Mouse (Mus musculus) heart, adult 9 months (tissue): ENCODE measurements around the gene Mylk4.

Experiments
- DNase-seq, 2 experiments: peaks; one replicate each; pipeline ENCODE4 v3.0.0; 2022; ENCODE audit warnings: low spot score in 2 of 2

The Mylk4 gene

DNA sequence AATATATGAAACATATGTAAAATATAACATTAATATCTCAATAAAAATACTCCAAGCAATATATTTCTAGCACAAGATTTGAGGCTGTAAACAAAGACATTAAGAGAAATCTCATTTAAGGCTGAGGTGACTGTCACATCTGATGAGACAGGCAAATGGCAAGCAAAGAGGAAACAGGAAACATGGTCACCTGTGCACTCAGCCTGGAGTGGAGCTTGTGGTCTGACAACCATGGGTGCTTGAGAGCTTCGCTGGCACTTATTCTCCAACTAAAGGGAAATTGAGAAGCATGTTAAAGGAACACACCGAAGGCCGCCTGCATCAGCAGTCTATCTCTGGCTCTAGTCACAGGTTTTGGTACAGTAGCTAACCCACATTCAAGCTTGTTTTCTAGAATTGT is 71.2 kb downstream of the Mylk4 start:
- no peak for DNase-seq

DNA sequence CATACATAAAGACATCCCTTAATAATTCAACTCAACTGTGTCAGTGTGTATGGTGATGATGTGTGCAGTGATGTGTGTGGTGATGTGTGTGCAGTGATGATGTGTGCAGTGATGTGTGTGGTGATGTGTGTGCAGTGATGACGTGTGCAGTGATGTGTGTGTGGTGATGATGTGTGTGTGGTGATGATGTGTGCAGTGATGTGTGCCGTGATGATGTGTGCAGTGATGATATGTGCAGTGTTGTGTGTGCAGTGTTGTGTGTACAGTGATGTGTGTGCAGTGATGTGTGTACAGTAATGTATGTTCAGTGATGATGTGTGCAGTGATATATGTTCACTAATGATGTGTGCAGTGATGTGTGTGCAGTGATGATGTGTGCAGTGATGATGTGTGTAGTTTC is 75.9 kb downstream of the Mylk4 start:
- DNase-seq, result no peak

DNA sequence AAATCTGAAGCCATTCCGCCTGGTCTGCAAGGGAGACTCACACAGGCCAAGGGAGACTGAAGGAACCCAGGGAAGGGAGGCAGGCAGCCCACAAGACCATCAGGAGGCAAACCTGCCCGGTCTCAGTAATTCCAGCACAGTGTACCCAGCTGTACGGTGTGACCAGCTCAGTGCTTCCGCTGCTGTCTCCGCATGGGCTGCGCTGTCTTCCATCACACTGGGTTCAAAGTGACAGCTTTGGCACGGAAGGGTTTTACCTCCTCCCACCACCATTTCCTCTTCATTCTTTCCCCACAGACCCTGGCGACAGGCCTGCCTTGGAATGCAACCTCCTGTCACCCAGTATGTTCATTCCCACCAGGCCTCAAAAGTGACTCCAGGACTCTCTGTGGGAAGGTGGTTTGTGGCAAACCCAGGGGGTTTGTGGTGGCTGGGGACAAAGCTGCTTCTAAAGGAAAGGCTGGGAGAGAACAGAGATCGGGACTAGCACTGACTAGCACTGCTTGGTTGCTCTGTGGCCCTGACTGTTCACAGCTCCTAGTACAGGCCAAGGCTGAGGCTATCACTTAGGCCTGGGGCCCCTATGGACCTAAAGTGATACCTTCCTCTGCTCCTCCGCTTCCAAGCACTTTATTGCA is 77.0 kb downstream of the Mylk4 start:
- peak in 1 of 2 experiments; percentile 7 for DNase-seq

DNA sequence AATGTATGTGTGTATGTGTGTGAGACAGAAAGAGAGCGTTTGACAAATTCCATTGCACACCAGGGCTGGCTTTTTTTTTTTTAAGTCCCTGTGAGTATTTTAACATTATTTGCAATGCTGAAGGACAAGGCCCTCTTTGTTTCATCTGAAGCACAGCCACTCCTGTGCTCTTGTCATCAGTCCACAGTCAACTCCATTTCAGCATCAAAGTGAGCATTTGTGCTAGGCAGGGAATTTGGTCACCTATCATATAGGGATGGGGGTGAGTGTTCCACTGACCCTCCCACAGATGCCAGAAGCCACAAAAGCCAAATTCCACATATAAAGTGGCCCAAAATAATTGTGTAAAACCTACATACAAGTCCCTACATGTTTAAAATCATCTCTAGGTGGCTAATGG is 78.4 kb downstream of the Mylk4 start:
- no peak for DNase-seq

DNA sequence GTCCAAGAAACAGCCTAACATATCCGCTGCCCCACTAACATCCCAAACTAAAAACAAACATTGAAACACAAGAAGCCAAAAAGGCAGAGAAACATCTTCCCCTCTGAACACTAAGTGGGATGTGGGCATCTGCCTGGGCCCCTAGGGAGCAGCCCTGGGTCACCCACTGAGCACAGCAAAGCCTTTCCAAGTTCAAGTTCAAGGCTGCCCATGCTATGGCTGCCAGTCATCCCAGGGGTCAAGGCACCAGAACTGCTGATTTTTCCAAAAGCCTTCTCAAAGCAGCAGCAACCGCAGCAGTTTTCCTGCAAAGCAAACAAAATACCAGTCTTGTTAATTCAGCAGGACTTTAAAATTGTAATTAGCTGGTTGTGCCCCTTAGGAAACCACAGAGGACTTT is 78.8 kb downstream of the Mylk4 start:
- no peak for DNase-seq

DNA sequence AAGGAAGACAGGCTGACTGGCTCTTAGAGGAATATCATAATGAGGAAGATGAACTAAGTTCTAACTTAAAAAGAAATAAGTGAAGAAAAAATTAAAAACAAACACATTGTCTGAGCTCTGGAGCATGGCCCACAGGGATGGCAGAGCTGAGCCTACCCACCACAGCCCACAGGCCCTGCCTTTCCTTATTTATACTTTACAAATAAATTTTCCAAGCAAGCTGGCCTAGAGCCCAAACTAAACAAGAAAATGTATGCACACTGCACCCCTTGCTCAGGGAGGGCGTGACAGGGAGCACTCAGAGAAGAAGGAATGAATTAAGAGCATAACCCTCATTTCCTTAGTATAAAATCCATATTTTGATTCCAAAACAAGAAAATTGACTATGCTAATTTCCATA is 82.2 kb downstream of the Mylk4 start:
- no peak for DNase-seq

DNA sequence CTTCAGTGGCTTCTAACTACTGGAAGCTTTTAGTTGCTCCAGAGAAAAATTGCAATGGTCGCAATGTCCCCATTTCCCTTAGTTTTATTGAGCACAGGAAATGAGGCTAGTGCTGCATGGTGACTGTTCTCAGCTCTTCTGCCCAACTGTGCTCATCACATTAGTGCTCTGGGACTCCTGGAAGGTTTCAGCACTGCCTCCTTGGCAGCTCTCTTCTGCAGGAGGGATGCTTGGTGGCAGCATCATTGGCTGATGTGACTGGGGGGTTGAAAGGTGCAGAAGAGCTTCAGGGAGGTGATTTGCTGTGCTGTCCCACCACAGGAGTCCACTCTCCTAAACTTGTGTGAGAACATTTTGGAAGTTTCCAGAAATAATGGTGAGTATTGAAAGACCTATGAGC is 84.4 kb downstream of the Mylk4 start:
- DNase-seq, result no peak

DNA sequence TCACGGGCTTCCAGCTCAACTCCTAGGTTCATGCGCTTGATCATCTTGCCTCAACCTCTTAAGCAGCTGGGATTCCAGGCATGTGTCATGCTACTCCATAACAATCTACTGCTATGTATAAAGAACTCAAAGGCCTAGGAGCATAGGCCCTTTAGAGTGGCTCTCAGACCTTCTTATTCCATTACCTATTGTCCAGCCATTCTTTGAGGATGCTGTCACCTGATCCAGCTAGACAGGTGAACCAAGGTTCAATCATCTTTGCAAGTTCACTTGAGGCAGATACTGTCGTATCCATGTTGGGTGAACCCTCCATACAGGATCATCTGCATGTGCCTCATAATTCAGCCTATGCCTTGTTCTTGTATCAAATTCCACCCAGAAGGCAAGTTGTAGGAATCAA is 84.8 kb downstream of the Mylk4 start:
- DNase-seq, result no peak

DNA sequence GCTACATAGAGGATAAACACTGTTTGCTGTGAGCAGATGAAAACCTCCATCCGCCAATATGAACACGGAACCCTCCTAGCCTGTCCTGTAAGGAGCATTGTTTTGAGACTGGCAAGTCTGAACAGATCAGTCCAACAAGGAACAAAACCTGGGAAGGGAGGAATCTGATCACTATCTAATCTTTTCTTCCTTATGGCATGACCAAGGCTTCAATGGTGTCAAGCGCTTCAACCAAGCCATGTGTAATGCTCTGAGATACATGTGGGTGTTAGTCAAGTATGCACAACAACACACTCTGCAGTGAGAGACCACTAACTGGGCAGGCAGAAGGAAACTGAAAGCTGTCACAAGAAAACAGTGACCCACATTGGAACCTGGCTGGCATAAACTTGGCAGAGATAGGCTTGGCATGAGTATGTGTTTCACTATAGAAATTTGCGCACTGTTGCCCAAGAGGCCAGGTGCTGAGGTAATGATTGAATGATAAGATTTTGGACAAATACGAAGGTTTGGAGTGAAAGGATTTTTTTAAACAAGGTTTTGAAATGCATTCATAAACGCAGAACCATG is 89.8 kb downstream of the Mylk4 start:
- no peak for DNase-seq

DNA sequence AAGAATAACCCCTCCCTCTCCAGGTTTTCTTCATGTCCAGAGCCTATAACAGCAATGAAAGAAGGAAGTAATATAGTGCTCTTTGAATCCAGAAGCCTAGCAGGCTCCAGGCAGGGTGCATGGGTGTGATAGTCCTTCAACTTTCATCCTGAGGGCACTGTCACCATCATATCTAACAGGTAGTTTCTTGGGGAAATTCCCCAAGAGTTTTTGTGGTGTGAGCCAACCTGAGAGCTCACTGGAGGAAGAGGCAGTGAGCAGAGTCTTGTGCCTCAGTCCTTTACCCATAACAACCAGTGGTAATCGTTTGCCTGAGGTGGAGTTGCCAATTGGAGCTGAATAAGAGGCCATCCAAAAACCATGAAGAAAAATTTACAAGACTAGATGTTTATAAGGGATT is 91.2 kb downstream of the Mylk4 start:
- DNase-seq, result no peak

DNA sequence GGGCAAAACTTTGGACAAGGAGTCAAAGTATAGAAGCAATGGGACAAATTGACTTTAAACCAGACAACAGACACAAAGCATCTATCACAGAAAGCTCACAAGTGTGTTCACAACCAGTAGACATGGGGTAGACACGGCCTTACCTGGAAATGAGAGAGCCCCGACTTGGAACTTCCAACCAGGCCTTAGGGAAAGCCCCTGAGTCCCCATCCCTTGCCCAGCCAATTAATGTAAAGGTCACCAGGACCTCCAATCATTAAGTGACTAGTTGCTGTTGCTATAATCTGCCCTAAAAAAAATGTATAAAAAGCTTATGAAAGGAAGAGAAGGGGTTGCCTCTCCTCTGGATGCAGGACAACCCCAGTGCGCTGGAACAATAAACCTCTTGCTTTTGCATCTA is 93.5 kb downstream of the Mylk4 start:
- DNase-seq, result no peak

DNA sequence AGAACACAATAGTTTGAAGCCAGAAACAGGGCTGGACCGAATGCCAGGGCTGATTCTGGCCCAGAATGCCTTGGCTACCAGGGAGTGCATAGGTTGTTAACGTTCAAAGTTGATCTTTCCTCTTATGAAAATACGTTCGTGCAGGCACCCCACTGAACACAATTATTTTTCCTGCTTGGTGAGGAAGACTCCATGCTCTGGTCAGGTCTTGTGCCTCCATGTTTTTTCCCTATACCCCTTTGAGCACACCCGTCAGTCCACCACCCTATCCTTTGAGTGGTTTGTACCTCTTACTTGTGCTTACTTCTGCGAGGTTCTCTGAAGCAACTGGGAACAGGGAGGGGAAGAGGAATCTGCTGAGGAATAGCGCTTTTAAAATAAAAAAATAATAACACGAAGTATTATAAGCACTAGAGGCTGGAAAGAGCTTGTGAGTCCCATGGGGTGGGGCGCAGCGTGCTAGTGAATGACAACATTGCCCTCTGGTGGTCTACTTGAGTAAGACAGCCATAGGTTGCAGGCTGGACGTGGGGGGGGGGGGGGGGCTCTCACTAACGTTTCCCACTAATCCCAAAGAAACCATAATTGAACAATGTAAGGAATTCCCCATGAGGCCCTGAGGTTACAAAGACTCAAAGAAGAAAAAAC is 102.8 kb downstream of the Mylk4 start:
- peak; percentile 48 to 73 for DNase-seq

DNA sequence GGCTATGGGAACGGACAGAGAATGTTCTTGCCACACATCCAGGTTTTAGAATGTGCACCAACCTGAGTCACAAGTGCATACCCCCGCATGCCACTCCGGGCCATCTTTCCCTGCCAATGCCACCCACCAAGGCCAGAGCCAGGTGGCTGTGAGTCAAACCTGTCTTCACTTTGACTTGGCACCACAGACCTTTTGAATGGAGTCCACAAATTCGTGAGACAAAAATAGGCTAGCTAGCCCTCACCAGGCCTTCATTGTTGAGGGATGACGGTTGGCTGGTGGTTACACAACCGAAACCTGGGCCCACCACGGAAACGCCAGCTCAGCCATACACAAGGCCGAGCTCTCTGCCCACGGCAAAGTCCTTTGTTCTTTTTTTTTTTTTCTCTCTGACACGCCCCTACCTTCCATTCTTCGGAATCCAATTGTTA is 103.6 kb downstream of the Mylk4 start:
- peak; percentile 56 to 71 for DNase-seq

DNA sequence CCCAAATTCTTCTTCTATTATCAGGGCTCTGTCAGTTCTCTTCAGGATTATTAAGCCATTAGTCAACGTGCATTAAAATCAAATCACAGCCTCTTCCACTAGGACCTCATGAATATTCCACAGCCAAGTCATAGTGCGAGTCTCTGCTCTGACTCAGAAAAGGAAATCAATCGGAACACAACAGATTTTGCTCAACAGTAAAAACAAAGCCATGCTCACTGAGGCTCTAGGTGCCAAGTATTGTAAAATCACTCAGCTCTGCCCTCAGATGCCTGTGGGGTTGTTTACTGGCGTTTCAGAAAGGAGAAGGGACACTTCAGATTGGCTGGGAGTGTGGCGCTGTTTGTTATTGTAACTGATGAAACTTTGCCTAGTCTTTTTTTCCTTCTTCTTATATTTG is 104.8 kb downstream of the Mylk4 start:
- DNase-seq, result no peak

DNA sequence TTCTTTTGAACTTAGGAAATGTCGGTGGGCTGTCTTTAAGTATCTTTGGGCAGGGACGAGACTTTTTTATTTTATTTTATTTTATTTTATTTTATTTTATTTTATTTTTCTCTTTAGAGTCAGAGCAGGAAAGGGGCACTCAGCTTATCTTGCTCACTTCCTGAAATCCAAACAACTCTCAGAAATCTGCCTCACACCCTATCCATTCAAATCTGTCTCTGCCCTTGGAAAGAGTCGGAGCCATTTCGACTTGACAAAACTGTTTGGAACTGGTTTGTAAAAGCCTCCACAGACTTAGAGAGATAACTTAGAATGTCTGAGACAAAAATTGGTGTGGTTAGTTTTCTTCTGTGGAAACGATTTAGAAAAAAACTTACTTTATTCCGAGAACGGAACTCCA is 113.0 kb downstream of the Mylk4 start:
- no peak for DNase-seq

DNA sequence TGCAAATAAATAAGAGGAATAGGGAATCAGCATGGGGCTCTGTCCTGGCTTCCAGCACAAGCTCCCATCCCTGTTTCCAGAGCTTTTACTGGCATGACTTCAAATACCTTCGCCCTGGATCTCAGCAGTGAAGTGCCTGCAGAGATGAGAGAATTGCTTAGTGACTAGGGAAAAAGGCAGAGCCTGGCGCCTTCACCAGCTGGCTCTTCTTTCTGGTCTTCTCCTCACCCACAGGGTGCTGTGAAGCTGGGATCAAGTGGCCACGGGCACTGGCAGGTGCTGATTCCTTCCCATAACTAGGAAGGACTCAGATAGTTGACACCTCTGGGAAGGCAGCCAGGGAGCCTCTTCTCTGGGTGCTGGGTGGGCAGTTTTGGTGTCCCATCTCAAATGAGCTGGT is 115.5 kb downstream of the Mylk4 start:
- DNase-seq, result no peak

DNA sequence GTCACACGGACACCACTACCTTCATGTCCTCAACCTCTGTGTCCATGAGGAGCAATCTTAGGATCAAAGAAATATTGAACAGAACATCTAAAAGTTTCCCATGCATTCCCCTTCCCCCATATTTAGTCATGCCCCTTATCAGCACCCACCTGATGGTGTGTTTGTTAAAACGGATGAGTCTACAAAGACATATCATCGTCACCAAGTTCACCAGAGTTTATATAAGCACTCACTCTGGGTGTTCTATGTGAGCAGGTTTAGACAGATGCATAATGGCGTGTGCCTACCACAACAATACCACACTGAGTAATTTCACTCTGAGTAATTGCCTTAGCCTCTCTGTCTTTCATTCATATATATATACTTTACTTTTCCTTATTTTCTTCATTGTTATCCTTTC is 116.4 kb downstream of the Mylk4 start:
- DNase-seq, result no peak

DNA sequence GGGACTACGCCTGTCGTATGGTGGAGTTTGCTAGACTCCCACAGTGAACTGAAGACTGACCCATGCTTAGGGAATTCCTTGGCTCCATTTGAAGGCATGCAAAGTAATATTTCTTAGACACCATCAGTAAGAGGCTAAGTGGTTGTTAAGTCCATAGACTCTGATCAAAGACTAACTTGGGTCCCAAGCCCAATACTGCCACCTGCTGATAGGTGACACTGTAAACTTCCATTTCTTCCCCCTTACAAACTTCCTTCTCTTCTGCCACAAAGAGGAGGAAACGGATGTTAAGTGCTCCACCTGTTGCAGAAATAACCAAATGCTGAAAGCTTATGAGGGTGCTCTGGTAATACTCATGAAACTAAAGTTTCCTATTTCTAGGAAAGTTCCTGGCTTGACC is 121.7 kb downstream of the Mylk4 start:
- DNase-seq, result peak in 1 of 2 experiments; percentile 35

DNA sequence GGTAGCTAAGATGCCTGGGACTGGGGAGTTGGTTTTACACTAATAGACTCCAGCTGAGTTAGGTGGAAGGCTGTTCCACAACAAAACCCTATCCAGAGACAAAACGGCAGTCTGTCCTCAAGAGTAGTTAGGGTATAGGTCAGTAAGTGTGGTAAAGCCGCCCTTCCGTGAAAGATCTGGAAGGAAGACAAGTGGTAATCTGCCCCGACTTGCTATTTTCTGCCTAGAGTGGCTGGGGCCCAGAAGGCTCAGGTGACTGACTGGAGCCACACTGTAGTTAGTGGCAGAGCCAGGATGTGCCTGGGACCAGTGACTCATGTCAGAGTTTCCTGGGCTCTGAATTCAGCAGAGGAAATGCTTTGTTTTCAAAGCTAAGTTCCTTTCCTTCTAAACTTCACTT is 123.5 kb downstream of the Mylk4 start:
- DNase-seq, result peak; percentile 35 to 54

DNA sequence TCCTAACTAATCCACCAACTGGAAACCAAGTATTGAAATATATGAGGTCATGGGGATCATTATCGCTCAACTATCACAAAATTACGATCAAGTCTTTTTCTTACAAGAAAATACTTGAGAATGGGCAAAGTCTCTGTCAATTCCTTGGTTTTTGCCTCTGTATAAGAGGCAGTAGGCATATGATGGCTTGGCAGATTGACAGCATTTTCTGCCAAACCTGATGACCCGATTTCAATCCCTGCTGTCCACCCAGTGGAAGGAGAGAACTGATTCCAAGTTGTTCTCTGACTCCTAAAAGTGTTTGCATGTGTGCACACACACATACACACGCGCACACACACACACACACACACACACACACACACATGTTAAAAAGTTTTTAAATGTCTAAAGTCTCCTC is 124.5 kb downstream of the Mylk4 start:
- DNase-seq, result no peak

DNA sequence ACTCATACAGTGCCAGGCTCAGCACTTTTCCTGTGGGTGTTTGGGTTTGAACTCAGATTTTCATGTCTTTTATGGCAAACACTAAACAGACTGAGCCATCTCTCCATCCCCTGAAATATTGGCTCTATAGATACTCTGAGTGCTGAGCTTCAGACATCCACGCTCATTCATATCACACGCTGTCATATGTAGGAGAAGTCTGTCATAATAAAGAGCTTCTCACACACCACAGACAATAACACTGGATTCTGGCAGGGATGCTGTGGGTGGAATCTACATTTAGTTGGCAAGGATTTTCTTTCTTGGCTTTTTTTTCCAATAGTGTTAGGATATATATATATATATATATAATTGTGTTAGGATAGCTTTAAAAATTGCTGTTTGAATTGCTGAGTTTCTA is 126.2 kb downstream of the Mylk4 start:
- DNase-seq, result no peak
